Mouse (Mus musculus) lung, embryonic 14.5 days (tissue): ENCODE data around the gene Lhb. TPM values are rescaled to one million over a fixed set of nuclear protein-coding genes. Genes with fewer than 3 reads are reported as not detected.

ENCODE experiments used
- ATAC-seq: fragments of 200-750 bp; cut with Nextera tagmentation; 2 replicates; pipeline ENCODE4 v1.8.0; 2017; ENCODE audit warnings: mild to moderate bottlenecking, moderate TSS enrichment, moderate library complexity; ENCODE audit not compliant: insufficient read depth
- DNase-seq: peaks from one replicate; pipeline ENCODE4 v3.0.0-alpha.2; 2015
- H3K27ac ChIP-seq: fragments of 300-500 bp; sonication (generic); 2 replicates; pipeline ENCODE4 v1.5.1; 2014; ENCODE audit warnings: low read depth, mild to moderate bottlenecking, moderate library complexity
- H3K27me3 ChIP-seq: fragments of 300-500 bp; sonication (generic); 2 replicates; pipeline ENCODE4 v1.6.1; 2014; ENCODE audit warnings: low read length, control low read depth; ENCODE audit not compliant: insufficient read depth
- H3K36me3 ChIP-seq: fragments of 300-500 bp; sonication (generic); 2 replicates; pipeline ENCODE4 v1.6.1; 2014; ENCODE audit warnings: control low read depth; ENCODE audit not compliant: insufficient read depth
- H3K4me1 ChIP-seq: fragments of 300-500 bp; sonication (generic); 2 replicates; pipeline ENCODE4 v1.6.1; 2014; ENCODE audit warnings: antibody characterized with exemption, control low read depth; ENCODE audit not compliant: insufficient read depth
- H3K4me2 ChIP-seq: fragments of 300-500 bp; sonication (generic); 2 replicates; pipeline ENCODE4 v1.6.1; 2014; ENCODE audit warnings: mild to moderate bottlenecking
- H3K4me3 ChIP-seq: fragments of 300-500 bp; sonication (generic); 2 replicates; pipeline ENCODE4 v1.5.1; 2014; ENCODE audit warnings: low read depth, low read length
- H3K9ac ChIP-seq: fragments of 300-500 bp; sonication (generic); 2 replicates; pipeline ENCODE4 v1.6.1; 2014
- H3K9me3 ChIP-seq: fragments of 300-500 bp; sonication (generic); 2 replicates; pipeline ENCODE4 v1.6.1; 2016; ENCODE audit warnings: low read depth, low read length, control low read depth
- CTCF ChIP-seq: IDR thresholded peaks from 2 replicates; pipeline ENCODE4 v1.5.1; 2016; ENCODE audit warnings: antibody characterized with exemption, low read depth
- WGBS: fragments of 180-500 bp; shearing (Covaris S2); extraction: QIAGEN DNeasy Blood & Tissue Kit; methylation state at CpG from one replicate; pipeline ENCODE4 v1.1.7; 2014; 5-methylcytosine and 5-hydroxymethylcytosine counted together
- polyA plus RNA-seq: library from polyadenylated mRNA; unstranded; fragments of >200 nt; fragmentation: Nextera tagmentation; extraction: Ambion mirVana; gene quantifications from 2 replicates; pipeline ENCODE4 v1.2.1, GENCODE M21; 2014

Lhb gene
- polyA plus RNA-seq, 1 experiment from 2014 or later: not detected

DNA sequence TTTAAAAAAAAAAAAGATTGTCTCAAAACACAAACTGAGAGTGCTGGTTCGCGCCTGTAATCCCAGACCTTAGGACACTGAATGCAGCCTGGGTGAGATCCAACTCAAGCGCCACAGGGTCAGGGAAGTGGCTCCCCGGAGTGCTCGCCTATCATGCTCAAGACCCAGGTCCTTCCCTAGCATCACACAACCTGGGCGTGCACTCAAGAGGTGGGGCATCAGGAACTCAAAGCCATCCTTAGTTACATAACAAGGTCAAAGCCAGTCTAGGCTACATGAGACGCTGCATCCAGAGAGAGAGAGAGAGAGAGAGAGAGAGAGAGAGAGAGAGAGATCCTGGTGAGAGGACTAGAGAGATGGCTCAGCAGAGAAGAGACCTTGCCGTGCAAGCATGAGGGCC is 5.9 kb downstream of the Lhb start:
- whole genome bisulfite sequencing: 79% methylated on average over 8 of the region's 8 CpGs
- Histone ChIP-seq H3K9me3 (no peaks in the 10 kb centered on the region), H3K27ac (no peak overlapping the region), H3K4me2 (no peak overlapping the region), H3K27me3 (no peaks in the 10 kb centered on the region), H3K4me3 (no peak overlapping the region), H3K36me3 (peaks cover 91% of the 10 kb centered on the region), H3K9ac (no peak overlapping the region), H3K4me1 (no peaks in the 10 kb centered on the region)
- no peak for ATAC-seq
- no peak for DNase-seq
- no peak for TF ChIP-seq CTCF

DNA sequence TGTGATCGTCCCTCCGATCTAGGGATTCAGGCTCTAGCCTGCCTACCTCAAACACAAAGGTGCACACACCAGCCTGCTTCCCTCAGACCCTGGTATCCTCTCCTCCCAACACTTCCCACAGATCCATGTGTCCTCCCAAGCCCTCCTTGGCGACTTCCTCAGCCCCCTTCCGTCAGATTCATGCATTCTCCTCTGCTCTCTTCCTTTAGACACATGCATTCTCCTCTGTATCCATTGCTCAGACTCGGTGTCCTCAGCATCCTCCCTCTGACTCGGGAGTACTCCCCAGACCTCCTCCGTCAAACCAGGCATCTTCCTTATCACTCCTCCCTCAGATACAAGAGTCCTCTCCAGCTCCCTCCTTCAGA is 13.2 kb downstream of the Lhb start:
- peak overlapping the region; percentile 98 for H3K4me2 ChIP-seq
- TF ChIP-seq CTCF: no peak
- peak overlapping the region; percentile 93 for H3K9ac ChIP-seq
- peaks cover 31% of the 10 kb centered on the region for H3K36me3 ChIP-seq
- H3K4me3 ChIP-seq: peak overlapping the region; percentile 87
- H3K9me3 ChIP-seq: no peaks in the 10 kb centered on the region
- H3K4me1 ChIP-seq: peaks cover 19% of the 10 kb centered on the region
- no peaks in the 10 kb centered on the region for H3K27me3 ChIP-seq
- peak overlapping the region; percentile 89 for H3K27ac ChIP-seq
- WGBS: under 1% methylated on average over 7 of the region's 7 CpGs
- ATAC-seq (no peak), DNase-seq (no peak)

DNA sequence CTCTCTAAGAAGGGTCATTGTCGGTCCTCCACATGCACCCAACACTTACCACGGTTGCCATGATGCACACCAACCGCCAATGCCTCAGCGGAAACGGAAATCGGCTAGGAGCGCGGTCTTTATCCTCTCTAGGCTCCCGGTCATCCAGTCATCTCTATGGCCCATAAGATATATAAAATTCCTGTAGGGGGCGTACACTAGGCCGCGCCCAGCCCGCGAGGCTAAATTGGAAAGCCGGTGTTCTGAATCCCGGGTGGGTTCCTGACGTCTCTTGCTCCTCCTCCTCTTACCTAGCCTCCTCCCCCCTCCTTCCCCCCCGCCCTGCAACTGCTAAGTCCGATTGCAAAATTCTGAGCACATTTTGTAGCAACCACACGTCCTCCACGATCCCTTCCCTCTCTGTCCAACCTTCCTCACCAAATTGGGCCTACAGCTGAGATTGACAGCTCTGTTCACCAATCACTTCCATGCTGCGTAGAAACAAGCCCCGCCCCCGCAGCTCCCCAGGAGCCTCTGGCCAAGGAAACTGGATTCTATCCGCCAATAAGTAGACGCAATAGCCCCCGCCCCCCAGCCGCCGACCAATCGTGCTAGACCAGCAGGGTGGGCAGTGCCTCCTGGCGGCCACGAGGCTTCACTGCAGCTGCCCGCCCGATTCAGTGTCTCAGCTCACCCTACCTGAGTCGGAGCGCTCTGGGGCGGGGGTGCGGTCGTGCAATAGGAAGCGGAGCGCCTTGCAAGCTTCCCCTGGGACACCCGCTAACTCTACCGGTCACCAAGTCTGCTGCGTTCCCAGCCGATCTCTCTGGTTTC is 13.8 kb downstream of the Lhb start, which contains the start of gene Gys1:
Gys1 (plus strand) TSS at position 642 of the 813 bp plus-strand sequence.
- Histone ChIP-seq H3K9me3 (no peaks in the 10 kb centered on the region), H3K4me3 (peak within 1 kb of the TSS; percentile 87), H3K4me1 (peaks cover 19% of the 10 kb centered on the region), H3K4me2 (peak within 1 kb of the TSS; percentile 98), H3K27me3 (no peaks in the 10 kb centered on the region), H3K36me3 (peaks cover 27% of the 10 kb centered on the region), H3K9ac (peak within 1 kb of the TSS; percentile 93), H3K27ac (peak within 1 kb of the TSS; percentile 89)
- ATAC-seq (peak; percentile 97), DNase-seq (peak; percentile 100)
- under 1% methylated on average over 45 of the region's 45 CpGs for WGBS
- TF ChIP-seq CTCF: peak; percentile 99

- ATAC-seq: no peak; the same call in none of the 2 replicates
Observed at GRCm38 (mm10) chr7:45435038-45435437, 14.4 kb downstream of the Lhb start.

GRCm38 (mm10) chr7:45436444-45436843 is 15.8 kb downstream of the Lhb start:
- Histone ChIP-seq H3K27me3 (no peaks in the 10 kb centered on the region), H3K4me1 (peaks cover 19% of the 10 kb centered on the region), H3K36me3 (peaks cover 23% of the 10 kb centered on the region), H3K4me2 (peak overlapping the region; percentile 98; the same call in 1 of the 2 replicates), H3K9ac (no peak overlapping the region), H3K27ac (no peak overlapping the region), H3K4me3 (peak overlapping the region; percentile 87; the same call in 1 of the 2 replicates), H3K9me3 (no peaks in the 10 kb centered on the region)
- ATAC-seq (no peak), DNase-seq (no peak)
- WGBS: 75% methylated on average over 5 of the region's 5 CpGs
- TF ChIP-seq CTCF: no peak

More at GRCm38 (mm10) chr7:45435038-45435437, 14.4 kb downstream of the Lhb start:
- Histone ChIP-seq H3K9ac (peak overlapping the region; percentile 82), H3K27me3 (no peaks in the 10 kb centered on the region), H3K4me3 (peak overlapping the region; percentile 87), H3K9me3 (no peaks in the 10 kb centered on the region), H3K36me3 (peaks cover 26% of the 10 kb centered on the region), H3K4me1 (peaks cover 19% of the 10 kb centered on the region), H3K4me2 (peak overlapping the region; percentile 98), H3K27ac (peak overlapping the region; percentile 82)
- under 1% methylated on average over 16 of the region's 16 CpGs for WGBS
- peak; percentile 58 for DNase-seq
- TF ChIP-seq CTCF: no peak

- Histone ChIP-seq H3K9me3 (no peaks in the 10 kb centered on the region), H3K4me1 (peaks cover 19% of the 10 kb centered on the region), H3K4me3 (no peak overlapping the region; the same call in 1 of the 2 replicates), H3K36me3 (peaks cover 20% of the 10 kb centered on the region; the same call in 1 of the 2 replicates), H3K27me3 (no peaks in the 10 kb centered on the region), H3K9ac (no peak overlapping the region), H3K4me2 (peak overlapping the region; percentile 21; the same call in 1 of the 2 replicates), H3K27ac (no peak overlapping the region)
- no peak for TF ChIP-seq CTCF
- DNase-seq (peak; percentile 39), ATAC-seq (no peak)
- 41% methylated on average over 6 of the region's 6 CpGs for WGBS
Observed at GRCm38 (mm10) chr7:45437046-45437445, 16.4 kb downstream of the Lhb start.
